Mouse (Mus musculus) CH12.LX (cell line): ENCODE measurements around the gene Ptpn11.

Source experiments
- CHD1 ChIP-seq: IDR thresholded peaks from 2 replicates; pipeline ENCODE4 v1.6.1; 2012; ENCODE audit warnings: low read depth, low read length, improper control_type of control experiment, inconsistent platforms
- CTCF ChIP-seq, 2 experiments: IDR thresholded peaks in 1 of 2; conservative IDR thresholded peaks in 1 of 2; 2 replicates each; pipeline ENCODE4 v1.5.1; 2011 to 2012; ENCODE audit warnings: low read depth in 2 of 2, low read length in 2 of 2, improper control_type of control experiment in 1 of 2, inconsistent platforms in 1 of 2, mild to moderate bottlenecking in 1 of 2, moderate library complexity in 1 of 2
- ELF1 ChIP-seq: IDR thresholded peaks from 2 replicates; pipeline ENCODE4 v1.6.1; 2014; ENCODE audit warnings: low read depth, mild to moderate bottlenecking, inconsistent platforms, low read length, improper control_type of control experiment
- EP300 ChIP-seq: IDR thresholded peaks from 2 replicates; pipeline ENCODE4 v1.6.1; 2011; ENCODE audit warnings: low read length, improper control_type of control experiment
- HCFC1 ChIP-seq: IDR thresholded peaks from 2 replicates; pipeline ENCODE4 v1.6.1; 2012; ENCODE audit warnings: low read depth, mild to moderate bottlenecking, inconsistent platforms, low read length, improper control_type of control experiment
- KAT2A ChIP-seq: IDR thresholded peaks from 2 replicates; pipeline ENCODE4 v1.6.1; 2012; ENCODE audit warnings: low read length, improper control_type of control experiment, inconsistent platforms; ENCODE audit not compliant: insufficient replicate concordance
- MAX ChIP-seq: IDR thresholded peaks from 2 replicates; pipeline ENCODE4 v1.6.1; 2011; ENCODE audit warnings: low read length, improper control_type of control experiment
- MAZ ChIP-seq: IDR thresholded peaks from 2 replicates; pipeline ENCODE4 v1.6.1; 2012; ENCODE audit warnings: low read depth, mild to moderate bottlenecking, inconsistent platforms, low read length, improper control_type of control experiment, moderate library complexity
- TBP ChIP-seq: conservative IDR thresholded peaks from 2 replicates; pipeline ENCODE4 v1.6.1; 2011; ENCODE audit warnings: low read depth, low read length, improper control_type of control experiment
- UBTF ChIP-seq: IDR thresholded peaks from 2 replicates; pipeline ENCODE4 v1.6.1; 2012; ENCODE audit warnings: low read depth, mild to moderate bottlenecking, inconsistent platforms, low read length, improper control_type of control experiment, moderate library complexity
- USF1 ChIP-seq: IDR thresholded peaks from 2 replicates; pipeline ENCODE4 v1.6.1; 2014; ENCODE audit warnings: low read depth, mild to moderate bottlenecking, inconsistent platforms, low read length, improper control_type of control experiment

GRCm38 (mm10) chr5:121109185-121109584 is 82.0 kb downstream of the Ptpn11 start:
- TF ChIP-seq UBTF: no peak
- no peak for TF ChIP-seq ELF1
- no peak for TF ChIP-seq MAX
- TF ChIP-seq USF1: no peak
- no peak for TF ChIP-seq TBP
- TF ChIP-seq KAT2A: no peak
- no peak for TF ChIP-seq CHD1
- no peak for TF ChIP-seq CTCF (conservative IDR thresholded peaks at IDR 0.05 in 1 of 2, IDR thresholded peaks at IDR 0.05 in 1 of 2; ENCODE audit: low read depth in 2 of 2, low read length in 2 of 2)
- no peak for TF ChIP-seq EP300
- no peak for TF ChIP-seq HCFC1
- TF ChIP-seq MAZ: no peak
